Mouse (Mus musculus) neural tube, embryonic 11.5 days (tissue): ENCODE data around the gene Arhgap30. TPM values are rescaled to one million over a fixed set of nuclear protein-coding genes. Genes with fewer than 3 reads are reported as not detected.

Experiments
- ATAC-seq: fragments of 200-750 bp; cut with Nextera tagmentation; 2 replicates; pipeline ENCODE4 v1.8.0; 2017; ENCODE audit warnings: moderate number of reproducible peaks, mild to moderate bottlenecking, moderate TSS enrichment, moderate library complexity; ENCODE audit not compliant: insufficient read depth, low FRiP score, low TSS enrichment
- DNase-seq: peaks from one replicate; pipeline ENCODE4 v3.0.0-alpha.2; 2015; ENCODE audit warnings: low spot score
- H3K27ac ChIP-seq: fragments of 300-500 bp; sonication (generic); 2 replicates; pipeline ENCODE4 v1.5.1; 2014; ENCODE audit warnings: low read depth, mild to moderate bottlenecking, low read length
- H3K27me3 ChIP-seq: fragments of 300-500 bp; sonication (generic); 2 replicates; pipeline ENCODE4 v1.6.1; 2014; ENCODE audit warnings: mild to moderate bottlenecking, low read length, mixed read lengths; ENCODE audit not compliant: control insufficient read depth, insufficient read depth
- H3K36me3 ChIP-seq: fragments of 300-500 bp; sonication (generic); 2 replicates; pipeline ENCODE4 v1.6.1; 2014; ENCODE audit warnings: mild to moderate bottlenecking, low read length, moderate library complexity, mixed read lengths; ENCODE audit not compliant: control insufficient read depth, insufficient read depth
- H3K4me1 ChIP-seq: fragments of 300-500 bp; sonication (generic); 2 replicates; pipeline ENCODE4 v1.6.1; 2014; ENCODE audit warnings: low read length, mixed read lengths; ENCODE audit not compliant: control insufficient read depth, insufficient read depth
- H3K4me2 ChIP-seq: fragments of 300-500 bp; sonication (generic); 2 replicates; pipeline ENCODE4 v1.6.1; 2014; ENCODE audit warnings: low read depth, mild to moderate bottlenecking, moderate library complexity
- H3K4me3 ChIP-seq: fragments of 300-500 bp; sonication (generic); 2 replicates; pipeline ENCODE4 v1.5.1; 2014; ENCODE audit warnings: low read depth, low read length
- H3K9ac ChIP-seq: fragments of 300-500 bp; sonication (generic); 2 replicates; pipeline ENCODE4 v1.6.1; 2014; ENCODE audit warnings: mild to moderate bottlenecking, low read length
- H3K9me3 ChIP-seq: fragments of 300-500 bp; sonication (generic); 2 replicates; pipeline ENCODE4 v1.6.1; 2016; ENCODE audit warnings: low read length; ENCODE audit not compliant: control insufficient read depth
- WGBS: fragments of 180-500 bp; shearing (Covaris S2); extraction: QIAGEN DNeasy Blood & Tissue Kit; methylation state at CpG from one replicate; pipeline ENCODE4 v1.1.7; 2014; 5-methylcytosine and 5-hydroxymethylcytosine counted together
- polyA plus RNA-seq: library from polyadenylated mRNA; unstranded; fragments of >200 nt; fragmentation: Nextera tagmentation; extraction: Ambion mirVana; gene quantifications from 2 replicates; pipeline ENCODE4 v1.2.1, GENCODE M21; 2014

Gene Arhgap30
- polyA plus RNA-seq: 0.41 and 0.78 TPM in 2 replicates

- 80% methylated on average over 15 of the region's 15 CpGs for WGBS
- Histone ChIP-seq H3K9me3 (no peaks in the 10 kb centered on the region), H3K36me3 (no peaks in the 10 kb centered on the region), H3K27me3 (no peaks in the 10 kb centered on the region), H3K27ac (no peak within 1 kb of the TSS), H3K4me2 (no peak within 1 kb of the TSS), H3K9ac (no peak within 1 kb of the TSS), H3K4me3 (no peak within 1 kb of the TSS), H3K4me1 (0 out of 2 replicates have a peak, but pooled peaks cover 2% of the 10 kb centered on the region)
- DNase-seq (no peak), ATAC-seq (no peak)
Measured at GRCm38 (mm10) chr1:171388376-171389102, at the start of gene Arhgap30. Gene Arhgap30, plus strand, starts transcription at chr1:171388954.

GRCm38 (mm10) chr1:171342262-171343207 is 46.2 kb upstream of the Arhgap30 start:
- no peak for DNase-seq
- H3K27ac ChIP-seq: no peak overlapping the region
- H3K36me3 ChIP-seq: peaks cover 14% of the 10 kb centered on the region

DNA sequence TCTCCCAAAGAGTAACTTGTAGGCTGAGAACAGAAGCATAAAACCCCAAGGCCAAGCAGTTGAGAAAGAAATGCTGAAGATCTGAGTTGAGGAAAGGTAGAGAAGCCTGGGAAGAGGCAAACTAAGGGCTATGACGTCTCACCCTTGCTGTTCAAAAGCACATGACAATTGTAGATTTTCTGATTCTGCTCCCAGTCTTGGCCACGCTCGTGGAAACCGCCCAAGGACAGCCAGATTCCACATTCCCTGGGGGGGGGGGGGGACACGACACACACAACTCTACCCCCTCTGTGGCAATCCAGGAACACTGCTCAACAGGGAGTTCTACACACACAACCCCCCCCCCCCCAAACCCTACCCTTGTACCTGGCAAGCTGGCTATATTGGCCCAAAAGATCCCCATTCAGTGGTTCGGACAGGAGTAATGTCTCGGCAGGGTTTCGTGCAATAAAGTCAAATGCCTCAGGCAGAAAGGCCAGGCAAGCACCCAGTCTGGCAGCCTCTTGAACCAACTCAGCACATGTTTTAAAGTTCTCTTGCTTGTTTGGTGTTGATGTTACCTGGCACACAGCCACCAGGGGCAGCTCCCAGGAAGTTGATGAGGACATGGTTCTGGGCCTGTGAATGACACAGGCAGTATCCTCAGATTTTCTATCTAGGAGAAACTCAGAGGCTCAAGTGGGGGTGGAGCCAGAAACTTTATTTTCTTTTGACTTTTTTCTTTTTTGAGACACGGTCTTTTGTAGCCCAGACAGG is 44.7 kb upstream of the Arhgap30 start:
- H3K36me3 ChIP-seq: peaks cover 4% of the 10 kb centered on the region; the same call in 1 of the 2 replicates
- H3K27me3 ChIP-seq: no peaks in the 10 kb centered on the region
- H3K27ac ChIP-seq: no peak overlapping the region
- no peak overlapping the region for H3K9ac ChIP-seq
- peaks cover 6% of the 10 kb centered on the region; the same call in 1 of the 2 replicates for H3K4me1 ChIP-seq
- no peak overlapping the region for H3K4me3 ChIP-seq
- ATAC-seq (no peak), DNase-seq (no peak)
- 83% methylated on average over 8 of the region's 9 CpGs for WGBS
- no peaks in the 10 kb centered on the region for H3K9me3 ChIP-seq
- no peak overlapping the region for H3K4me2 ChIP-seq

More at GRCm38 (mm10) chr1:171342262-171343207, 46.2 kb upstream of the Arhgap30 start:
- Histone ChIP-seq H3K9me3 (no peaks in the 10 kb centered on the region), H3K4me1 (peaks cover 6% of the 10 kb centered on the region; the same call in 1 of the 2 replicates), H3K9ac (no peak overlapping the region), H3K27me3 (no peaks in the 10 kb centered on the region), H3K4me3 (no peak overlapping the region), H3K4me2 (no peak overlapping the region)
- WGBS: 93% methylated on average over 16 of the region's 16 CpGs
- no peak for ATAC-seq

DNA sequence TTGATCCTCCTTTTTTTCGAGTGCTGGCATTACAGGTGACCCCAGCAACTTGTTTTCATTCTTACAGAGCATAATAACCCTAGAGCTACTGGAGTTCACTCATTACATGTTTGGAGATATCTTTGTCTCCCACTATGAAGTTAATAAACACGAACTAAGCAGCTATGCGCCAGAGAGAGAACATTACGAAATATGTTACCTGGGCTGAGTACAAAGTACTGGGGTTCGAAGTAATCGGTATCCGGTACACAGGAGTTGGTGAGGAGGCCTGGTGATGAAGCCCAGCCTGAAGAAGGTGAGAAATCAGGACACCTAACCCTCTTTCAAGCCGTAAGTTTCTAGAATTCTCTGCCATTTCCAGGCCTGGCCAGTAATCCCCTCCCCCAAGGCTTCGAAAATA is 44.0 kb upstream of the Arhgap30 start:
- Histone ChIP-seq H3K36me3 (peaks cover 3% of the 10 kb centered on the region; the same call in 1 of the 2 replicates), H3K27me3 (no peaks in the 10 kb centered on the region), H3K9ac (no peak overlapping the region; the same call in 1 of the 2 replicates), H3K27ac (no peak overlapping the region), H3K9me3 (no peaks in the 10 kb centered on the region), H3K4me3 (peak overlapping the region; percentile 73), H3K4me1 (peaks cover 6% of the 10 kb centered on the region; the same call in 1 of the 2 replicates), H3K4me2 (peak overlapping the region; percentile 79)
- WGBS: 80% methylated on average over 9 of the region's 9 CpGs
- DNase-seq (no peak), ATAC-seq (0 out of 2 replicates have a peak, but pooled peaks have one; percentile 11)

DNA sequence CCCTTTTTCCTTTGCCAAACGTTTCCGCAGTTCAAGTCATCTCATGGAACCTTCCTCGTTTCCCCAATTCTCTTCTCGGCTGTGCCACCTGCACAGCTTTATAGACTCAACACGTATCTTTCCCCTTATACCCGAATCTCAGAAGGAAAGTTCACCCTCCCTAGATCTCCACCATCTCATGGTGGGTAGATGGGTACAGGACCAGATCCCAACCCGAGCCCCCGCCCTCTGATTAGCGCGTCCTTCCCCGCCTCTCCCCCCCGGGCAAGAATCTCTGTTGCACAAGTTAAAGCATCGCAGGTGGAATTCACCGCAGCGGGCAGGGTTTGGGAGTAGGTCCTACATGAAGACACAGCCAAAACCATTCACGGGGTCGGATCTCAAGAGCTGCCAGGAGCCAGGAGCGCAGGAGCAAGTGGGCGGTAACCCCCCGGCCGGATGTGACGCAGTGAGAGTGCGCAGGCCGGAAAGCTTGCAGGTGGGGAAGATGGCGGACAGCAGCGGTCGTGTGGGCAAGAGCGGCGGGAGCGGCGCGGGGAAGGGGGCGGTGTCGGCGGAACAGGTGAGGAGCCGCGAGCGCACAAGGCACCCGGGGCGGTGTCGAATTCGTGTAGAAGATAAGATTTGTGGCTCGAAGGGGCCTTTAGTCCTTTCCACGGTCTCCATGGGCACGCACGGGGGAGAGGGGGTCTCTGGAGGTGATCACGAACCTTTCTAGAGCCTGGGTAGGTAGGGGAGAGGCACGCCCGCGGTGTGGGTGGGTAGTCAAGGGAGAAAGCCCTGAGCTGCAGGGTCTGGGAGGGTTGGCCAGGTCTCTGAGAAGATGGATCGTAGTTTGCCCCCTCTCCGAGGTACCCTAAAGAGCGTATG is 43.3 kb upstream of the Arhgap30 start, which contains the start of the genes Nit1 and Pfdn2:
Gene Nit1 (minus strand): TSS at position 422 of the 870 bp plus-strand sequence.
Gene Pfdn2 (plus strand): TSS at position 446 of the 870 bp plus-strand sequence.
- no peaks in the 10 kb centered on the region for H3K27me3 ChIP-seq
- peak; percentile 89 for ATAC-seq
- peak; percentile 95 for DNase-seq
- peaks cover 6% of the 10 kb centered on the region; the same call in 1 of the 2 replicates for H3K4me1 ChIP-seq
- H3K4me3 ChIP-seq: peak within 1 kb of the TSS; percentile 73
- H3K27ac ChIP-seq: no peak within 1 kb of the TSS
- peak within 1 kb of the TSS; percentile 76 for H3K9ac ChIP-seq
- H3K4me2 ChIP-seq: peak within 1 kb of the TSS; percentile 79
- peaks cover 3% of the 10 kb centered on the region; the same call in 1 of the 2 replicates for H3K36me3 ChIP-seq
- WGBS: 2% methylated on average over 52 of the region's 53 CpGs
- no peaks in the 10 kb centered on the region for H3K9me3 ChIP-seq

- ATAC-seq (0 out of 2 replicates have a peak, but pooled peaks have one; percentile 2), DNase-seq (no peak)
- Histone ChIP-seq H3K36me3 (peaks cover 3% of the 10 kb centered on the region; the same call in 1 of the 2 replicates), H3K4me3 (peak overlapping the region; percentile 73), H3K27ac (no peak overlapping the region), H3K27me3 (no peaks in the 10 kb centered on the region), H3K4me2 (peak overlapping the region; percentile 79), H3K9ac (peak overlapping the region; percentile 76), H3K9me3 (no peaks in the 10 kb centered on the region), H3K4me1 (peaks cover 6% of the 10 kb centered on the region; the same call in 1 of the 2 replicates)
- WGBS: 3% methylated on average over 14 of the region's 14 CpGs
Measured at GRCm38 (mm10) chr1:171346095-171346450, 42.7 kb upstream of the Arhgap30 start.

DNA sequence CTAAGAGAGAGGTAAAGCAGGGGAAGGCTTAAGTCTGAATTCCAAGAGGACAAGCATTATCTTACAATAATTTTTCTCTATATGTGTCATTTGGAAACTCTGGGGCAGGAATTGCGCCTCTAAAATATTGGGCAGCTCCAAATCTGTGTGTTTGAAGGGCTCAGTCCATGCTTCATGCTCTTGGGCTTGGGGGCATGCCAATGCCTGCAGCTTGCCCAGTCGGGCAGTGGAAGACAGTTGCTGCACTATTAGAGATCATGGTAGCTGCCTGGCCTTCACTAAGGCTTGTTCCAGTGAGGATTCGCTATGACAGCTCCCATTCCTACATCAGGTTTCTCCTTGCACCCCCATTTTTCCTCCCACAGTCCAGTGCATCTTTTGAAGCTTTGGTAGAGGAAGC is 40.1 kb upstream of the Arhgap30 start:
- no peaks in the 10 kb centered on the region for H3K27me3 ChIP-seq
- H3K9me3 ChIP-seq: no peaks in the 10 kb centered on the region
- H3K27ac ChIP-seq: no peak overlapping the region
- H3K4me2 ChIP-seq: no peak overlapping the region
- H3K4me3 ChIP-seq: no peak overlapping the region
- no peak overlapping the region for H3K9ac ChIP-seq
- peaks cover 6% of the 10 kb centered on the region; the same call in 1 of the 2 replicates for H3K4me1 ChIP-seq
- no peak for ATAC-seq
- DNase-seq: no peak
- H3K36me3 ChIP-seq: no peaks in the 10 kb centered on the region; the same call in 1 of the 2 replicates
- 93% methylated on average over 3 of the region's 3 CpGs for WGBS
